In the genomic region with DNA sequence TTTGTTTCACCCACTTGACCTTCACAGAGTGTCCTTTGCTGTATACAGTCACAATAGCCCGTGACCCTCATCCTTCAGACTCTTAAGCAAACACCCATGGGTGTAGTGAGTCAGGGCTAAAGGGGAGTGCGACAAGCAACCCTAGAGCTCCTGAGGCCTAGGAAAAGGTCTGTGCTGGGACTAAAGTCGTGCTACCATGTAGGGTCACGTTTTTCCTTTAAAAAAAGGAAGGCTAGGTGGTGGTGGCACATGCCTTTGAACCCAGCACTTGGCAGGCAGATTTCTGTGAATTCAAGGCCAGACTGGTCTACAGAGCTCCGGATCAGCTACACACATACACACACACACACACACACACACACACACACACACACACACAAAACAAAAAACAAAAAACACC, we compare ENCODE assay signal across 8 mouse cellular contexts. TPM values are rescaled to one million over a fixed set of nuclear protein-coding genes. Genes with fewer than 3 reads are reported as not detected.
DNase-seq lines count a peak whose midpoint lies in the region; ATAC-seq lines count a peak whose summit lies in the region.

No protein-coding gene starts in this region.

- peak overlapping the region; percentile 89 for H3K9ac ChIP-seq in heart, embryonic 16.5 days (ENCODE audit: low read length)
- H3K9ac ChIP-seq in hindbrain, embryonic 12.5 days: peak overlapping the region; percentile 83
- peak overlapping the region; percentile 71 for H3K9ac ChIP-seq in midbrain, embryonic 15.5 days

- no peak for DNase-seq in heart, adult 18-20 months
- peak; percentile 22 for DNase-seq in MEL-GATA-1-ER (ENCODE audit: extremely low read depth, low read depth)
- no peak for DNase-seq in frontal cortex, postnatal 25 days (ENCODE audit: low spot score in 2 of 2)
- DNase-seq in left cerebral cortex, adult 11 months (ENCODE audit: low spot score): no peak

- H3K27me3 ChIP-seq in heart, embryonic 16.5 days (ENCODE audit: control insufficient read depth, insufficient read depth, low read length): no peaks in the 10 kb centered on the region
- no peaks in the 10 kb centered on the region for H3K27me3 ChIP-seq in hindbrain, embryonic 12.5 days
- H3K27me3 ChIP-seq in midbrain, embryonic 15.5 days (replicated peaks): no peaks in the 10 kb centered on the region

- 0 out of 2 replicates have a peak, but pooled peaks cover 4% of the 10 kb centered on the region for H3K36me3 ChIP-seq in heart, embryonic 16.5 days (ENCODE audit: control insufficient read depth, insufficient read depth)
- 0 out of 2 replicates have a peak, but pooled peaks cover 2% of the 10 kb centered on the region for H3K36me3 ChIP-seq in hindbrain, embryonic 12.5 days
- H3K36me3 ChIP-seq in midbrain, embryonic 15.5 days (replicated peaks): no peaks in the 10 kb centered on the region; the same call in 1 of the 2 replicates

- H3K4me1 ChIP-seq in heart, embryonic 16.5 days (ENCODE audit: control insufficient read depth, insufficient read depth, low read length): peaks cover 23% of the 10 kb centered on the region
- peaks cover 26% of the 10 kb centered on the region for H3K4me1 ChIP-seq in hindbrain, embryonic 12.5 days
- peaks cover 33% of the 10 kb centered on the region for H3K4me1 ChIP-seq in midbrain, embryonic 15.5 days

- H3K4me2 ChIP-seq in heart, embryonic 16.5 days (ENCODE audit: low read depth, low read length): peak overlapping the region; percentile 86
- H3K4me2 ChIP-seq in hindbrain, embryonic 12.5 days (replicated peaks): peak overlapping the region; percentile 76
- H3K4me2 ChIP-seq in midbrain, embryonic 15.5 days: peak overlapping the region; percentile 95

- no peaks in the 10 kb centered on the region for H3K9me3 ChIP-seq in heart, embryonic 16.5 days (replicated peaks; ENCODE audit: control insufficient read depth, low read length)
- no peaks in the 10 kb centered on the region for H3K9me3 ChIP-seq in hindbrain, embryonic 12.5 days (replicated peaks)
- no peaks in the 10 kb centered on the region for H3K9me3 ChIP-seq in midbrain, embryonic 15.5 days

- H3K27ac ChIP-seq in heart, embryonic 16.5 days (ENCODE audit: low read length): peak overlapping the region; percentile 90
- peak overlapping the region; percentile 85; the same call in 1 of the 2 replicates for H3K27ac ChIP-seq in hindbrain, embryonic 12.5 days
- H3K27ac ChIP-seq in midbrain, embryonic 15.5 days: peak overlapping the region; percentile 82

- peak overlapping the region; percentile 60 for H3K4me3 ChIP-seq in heart, embryonic 16.5 days (ENCODE audit: low read length)
- H3K4me3 ChIP-seq in hindbrain, embryonic 12.5 days: peak overlapping the region; percentile 86
- H3K4me3 ChIP-seq in midbrain, embryonic 15.5 days: peak overlapping the region; percentile 95

- no peak for ATAC-seq in heart, embryonic 16.5 days (replicated peaks; ENCODE audit: extremely low read depth, insufficient read depth, low FRiP score)
- peak; percentile 2; the same call in 1 of the 2 replicates for ATAC-seq in hindbrain, embryonic 12.5 days (ENCODE audit: low FRiP score)
- ATAC-seq in midbrain, embryonic 15.5 days (replicated peaks): peak; percentile 6
- ATAC-seq in megakaryocyte-erythroid progenitor cell, adult 5-6 weeks (replicated peaks; ENCODE audit: low FRiP score, low TSS enrichment, poor library complexity, severe bottlenecking): no peak

- 16% methylated on average over 5 of the region's 5 CpGs for WGBS in heart, embryonic 16.5 days
- WGBS in hindbrain, embryonic 12.5 days: 24% methylated on average over 5 of the region's 5 CpGs
- 25% methylated on average over 5 of the region's 5 CpGs for WGBS in midbrain, embryonic 15.5 days

RNA-seq across cellular contexts. Expression of gene Myo9b, which starts 0.9 kb away (rescaled TPM):
- 12.6 and 16.6 TPM in 2 replicates for polyA plus RNA-seq in heart, embryonic 16.5 days (2015; fragmentation: Nextera tagmentation; extraction: Ambion mirVana)
- total RNA-seq in heart, adult 18-20 months (2021): 10 to 100 TPM; 20.5 to 22.3 TPM
- 28.4 and 30.4 TPM in 2 replicates for polyA plus RNA-seq in hindbrain, embryonic 12.5 days (2016; fragmentation: Nextera tagmentation; extraction: Ambion mirVana)
- polyA plus RNA-seq in midbrain, embryonic 15.5 days (2015; fragmentation: Nextera tagmentation; extraction: Ambion mirVana): 18.7 and 20.2 TPM in 2 replicates
- 32.9 and 33.2 TPM in 2 replicates for total RNA-seq in megakaryocyte-erythroid progenitor cell, adult 5-6 weeks (2014; fragmentation: Nextera tagmentation)
- total RNA-seq in megakaryocyte-erythroid progenitor cell, adult 5-6 weeks (2017): 17.6 and 20.4 TPM in 2 replicates

RNA-seq across cellular contexts. Expression of gene Haus8, which starts 1.1 kb away (rescaled TPM):
- polyA plus RNA-seq in heart, embryonic 16.5 days (2015; fragmentation: Nextera tagmentation; extraction: Ambion mirVana): 125 and 130 TPM in 2 replicates
- 10 to 100 TPM; 25.5 to 29.5 TPM for total RNA-seq in heart, adult 18-20 months (2021)
- 51.2 and 52.6 TPM in 2 replicates for polyA plus RNA-seq in hindbrain, embryonic 12.5 days (2016; fragmentation: Nextera tagmentation; extraction: Ambion mirVana)
- 64.2 and 65.3 TPM in 2 replicates for polyA plus RNA-seq in midbrain, embryonic 15.5 days (2015; fragmentation: Nextera tagmentation; extraction: Ambion mirVana)
- total RNA-seq in megakaryocyte-erythroid progenitor cell, adult 5-6 weeks (2014; fragmentation: Nextera tagmentation): 22.9 and 30.6 TPM in 2 replicates
- total RNA-seq in megakaryocyte-erythroid progenitor cell, adult 5-6 weeks (2017): 44.1 and 47.5 TPM in 2 replicates

Comparison
In these comparisons a context has a peak if more than half of its experiments do, and no peak if none do; other contexts are left out.
1. ATAC-seq: peak in hindbrain, embryonic 12.5 days (single experiment) and midbrain, embryonic 15.5 days (single experiment); none in heart, embryonic 16.5 days (single experiment) and megakaryocyte-erythroid progenitor cell, adult 5-6 weeks (single experiment).
2. Peak in every context shown above with its lines, with median percentiles within 50 percentile points of each other: H3K27ac ChIP-seq, H3K4me2 ChIP-seq, H3K4me3 ChIP-seq and H3K9ac ChIP-seq.